Comparison of ENCODE assay signal across 8 mouse cellular contexts in genomic region chr5:8367614-8368327, GRCm38 (mm10). TPM values are rescaled to one million over a fixed set of nuclear protein-coding genes. Genes with fewer than 3 reads are reported as not detected.
DNase-seq lines count a peak whose midpoint lies in the region; ATAC-seq and TF ChIP-seq lines count a peak whose summit lies in the region.

Gene Adam22 (minus strand): TSS chr5:8368160.

- peak; percentile 71 for TF ChIP-seq POLR2A in brain, embryonic 14.5 days (IDR thresholded peaks at IDR 0.05; ENCODE audit: borderline replicate concordance, extremely low read depth, insufficient read depth, insufficient read length, poor library complexity, severe bottlenecking)

- DNase-seq in brain, embryonic 14.5 days (ENCODE audit: low read depth), result peak; percentile 95
- peak; percentile 88 for DNase-seq in embryonic facial prominence, embryonic 14.5 days (ENCODE audit: low spot score)
- peak; percentile 76 to 77 for DNase-seq in heart, adult 9 months (ENCODE audit: low spot score in 2 of 2)
- DNase-seq in kidney, adult 8-10 months, result peak; percentile 60 to 63
- peak; percentile 75 for DNase-seq in limb, embryonic 10.5 days (ENCODE audit: low spot score)
- peak; percentile 70 for DNase-seq in mesoderm, embryonic 11.5 days (ENCODE audit: low read depth, low spot score)
- peak; percentile 31 for DNase-seq in skeletal muscle tissue, adult 2 months (ENCODE audit: low read depth, low spot score)
- DNase-seq in c-Kit-positive CD71-positive TER-119-positive erythroid progenitor cells, embryonic 14.5 days (ENCODE audit: low spot score), result no peak

- peak within 1 kb of the TSS; percentile 76 for H3K4me3 ChIP-seq in embryonic facial prominence, embryonic 14.5 days (ENCODE audit: low read depth, low read length)
- H3K4me3 ChIP-seq in limb, embryonic 10.5 days, result peak within 1 kb of the TSS; percentile 72

- H3K27me3 ChIP-seq in embryonic facial prominence, embryonic 14.5 days (replicated peaks; ENCODE audit: control insufficient read depth, insufficient read depth, low read length), result no peaks in the 10 kb centered on the region
- H3K27me3 ChIP-seq in limb, embryonic 10.5 days (ENCODE audit: low read depth, poor library complexity, severe bottlenecking), result peaks cover 22% of the 10 kb centered on the region

- no peak within 1 kb of the TSS for H3K27ac ChIP-seq in embryonic facial prominence, embryonic 14.5 days (replicated peaks; ENCODE audit: low read depth, low read length)
- peak within 1 kb of the TSS; percentile 84 for H3K27ac ChIP-seq in limb, embryonic 10.5 days

- H3K9ac ChIP-seq in embryonic facial prominence, embryonic 14.5 days (ENCODE audit: low read depth, low read length), result peak within 1 kb of the TSS; percentile 77

- H3K4me2 ChIP-seq in embryonic facial prominence, embryonic 14.5 days (ENCODE audit: low read depth, low read length), result peak within 1 kb of the TSS; percentile 79

- H3K9me3 ChIP-seq in embryonic facial prominence, embryonic 14.5 days (ENCODE audit: control insufficient read depth, low read length), result no peaks in the 10 kb centered on the region
- no peaks in the 10 kb centered on the region for H3K9me3 ChIP-seq in limb, embryonic 10.5 days (replicated peaks)

- no peaks in the 10 kb centered on the region for H3K4me1 ChIP-seq in embryonic facial prominence, embryonic 14.5 days (ENCODE audit: control insufficient read depth, insufficient read depth, low read length)
- peaks cover 17% of the 10 kb centered on the region for H3K4me1 ChIP-seq in limb, embryonic 10.5 days

- no peak for TF ChIP-seq CTCF in brain, embryonic 14.5 days (IDR thresholded peaks at IDR 0.05; ENCODE audit: borderline replicate concordance, extremely low read depth, insufficient read depth, insufficient read length)

- under 1% methylated on average over 43 of the region's 55 CpGs for WGBS in embryonic facial prominence, embryonic 14.5 days
- WGBS in limb, embryonic 10.5 days, result under 1% methylated on average over 55 of the region's 55 CpGs

- no peaks in the 10 kb centered on the region for H3K36me3 ChIP-seq in embryonic facial prominence, embryonic 14.5 days (ENCODE audit: control insufficient read depth, insufficient read depth, low read length)
- H3K36me3 ChIP-seq in limb, embryonic 10.5 days, result no peaks in the 10 kb centered on the region

- ATAC-seq in embryonic facial prominence, embryonic 14.5 days (ENCODE audit: low read depth), result peak; percentile 95

RNA-seq across cellular contexts. Expression of gene Adam22, which starts in this region (rescaled TPM):
- polyA plus RNA-seq in brain, embryonic 14.5 days (2012; rRNA removed), result 23.3 and 29.8 TPM in 2 replicates
- polyA plus RNA-seq in embryonic facial prominence, embryonic 14.5 days (2014; fragmentation: Nextera tagmentation; extraction: Ambion mirVana), result 14.8 and 15.0 TPM in 2 replicates
- 2.9 and 5.3 TPM in 2 replicates for polyA plus RNA-seq in limb, embryonic 10.5 days (2016; fragmentation: Nextera tagmentation; extraction: Ambion mirVana)
